ENCODE assay signal across 10 mouse cellular contexts in the genomic region with DNA sequence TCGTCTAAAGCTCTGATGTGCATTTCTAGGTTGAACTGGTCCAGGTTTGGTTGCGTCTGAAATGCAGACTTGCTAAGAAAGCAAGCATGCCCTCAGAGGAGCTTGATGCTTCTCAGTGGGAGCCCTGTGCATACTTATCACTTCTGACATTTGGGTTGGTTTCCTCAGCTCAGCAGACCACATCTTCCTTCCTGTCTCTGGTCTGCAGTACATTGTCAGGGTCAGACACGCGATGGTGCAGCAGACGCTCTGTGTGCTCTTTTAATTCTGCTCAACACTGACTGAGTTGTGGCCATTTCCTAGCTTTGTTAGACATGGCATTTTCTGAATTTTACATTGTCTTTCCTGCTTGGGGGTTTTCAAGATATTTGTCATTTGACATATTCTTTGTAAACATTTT.
DNase-seq lines count a peak whose midpoint lies in the region; ATAC-seq lines count a peak whose summit lies in the region.
"Had no signal": no experiment of that assay in that cellular context is flagged by ENCODE, and none has a peak within 500 bp of the region (broad histone marks: within the 10 kb centered on the region; RNA-seq: fewer than 3 reads in every experiment).

No protein-coding gene starts in this region.

- H3K27me3 ChIP-seq in hindbrain, embryonic 16.5 days (replicated peaks; ENCODE audit: control insufficient read depth, insufficient read depth, low read length): no peaks in the 10 kb centered on the region
- H3K27me3 ChIP-seq: embryonic facial prominence, embryonic 13.5 days had no signal

- peak; percentile 9 for DNase-seq in adrenal gland, postnatal 14 days
- no peak for DNase-seq in adrenal gland, postnatal 36 days
- DNase-seq in B cell, adult 2 months: peak; percentile 6 to 8
- DNase-seq in liver: peak; percentile 32
- DNase-seq in naive thymus-derived CD4-positive, alpha-beta T cell, adult 2 months (ENCODE audit: low read depth): peak; percentile 75
- DNase-seq in right cerebral cortex, postnatal 36 days (ENCODE audit: low spot score in 2 of 2): no peak
- DNase-seq in cerebellum, adult 9-11 months: no peak

- H3K36me3 ChIP-seq in hindbrain, embryonic 16.5 days (ENCODE audit: control insufficient read depth, insufficient read depth, low read length): no peaks in the 10 kb centered on the region
- H3K36me3 ChIP-seq: embryonic facial prominence, embryonic 13.5 days had no signal

- H3K9ac ChIP-seq in hindbrain, embryonic 16.5 days (ENCODE audit: low read depth, low read length): no peak overlapping the region
- H3K9ac ChIP-seq: embryonic facial prominence, embryonic 13.5 days had no signal

- no peaks in the 10 kb centered on the region for H3K9me3 ChIP-seq in hindbrain, embryonic 16.5 days (ENCODE audit: control insufficient read depth, low read length)
- H3K9me3 ChIP-seq: embryonic facial prominence, embryonic 13.5 days had no signal

- 65% methylated on average over 5 of the region's 5 CpGs for WGBS in hindbrain, embryonic 16.5 days

- H3K27ac ChIP-seq in hindbrain, embryonic 16.5 days (ENCODE audit: low read depth, low read length): no peak overlapping the region
- H3K27ac ChIP-seq: embryonic facial prominence, embryonic 13.5 days had no signal

- no peaks in the 10 kb centered on the region for H3K4me1 ChIP-seq in hindbrain, embryonic 16.5 days (ENCODE audit: control insufficient read depth, insufficient read depth, low read depth, low read length)
- H3K4me1 ChIP-seq: embryonic facial prominence, embryonic 13.5 days had no signal

- no peak overlapping the region for H3K4me3 ChIP-seq in hindbrain, embryonic 16.5 days (ENCODE audit: low read length)
- H3K4me3 ChIP-seq: embryonic facial prominence, embryonic 13.5 days; myocyte had no signal

- ATAC-seq in hindbrain, embryonic 16.5 days: no peak

- no peak overlapping the region for H3K4me2 ChIP-seq in hindbrain, embryonic 16.5 days (ENCODE audit: low read length)
- H3K4me2 ChIP-seq: embryonic facial prominence, embryonic 13.5 days had no signal

Comparison
In these comparisons a context has a peak if more than half of its experiments do, and no peak if none do; other contexts are left out.
1. DNase-seq: peak in adrenal gland, postnatal 14 days (single experiment), B cell, adult 2 months (2 of 2), liver (single experiment) and naive thymus-derived CD4-positive, alpha-beta T cell, adult 2 months (single experiment); none in adrenal gland, postnatal 36 days (0 of 2), right cerebral cortex, postnatal 36 days (0 of 2) and cerebellum, adult 9-11 months (single experiment).